Mouse (Mus musculus) mouse embryonic stem cell (cell line): ENCODE data around the gene Slc13a3.
"Not testable (repeated sequence)": the region's sequence is repeated elsewhere in the genome, so short reads cannot be mapped to it uniquely, and the experiment has no call there.

ENCODE experiments used
- in situ Hi-C, 2 experiments: fragments of 300-500 bp; cut with MboI; formaldehyde crosslinking; loops; 1 replicate in 1 of 2; 3 replicates in 1 of 2; pipeline ENCODE4 v1.14.3; 2019 to 2020; ENCODE audit warnings: low sequenced_read_pairs in 2 of 2, low pct_unique_long_range_greater_than_20kb in 1 of 2, mixed read lengths in 1 of 2; ENCODE audit not compliant: unreplicated experiment in 1 of 2

The Slc13a3 gene

DNA sequence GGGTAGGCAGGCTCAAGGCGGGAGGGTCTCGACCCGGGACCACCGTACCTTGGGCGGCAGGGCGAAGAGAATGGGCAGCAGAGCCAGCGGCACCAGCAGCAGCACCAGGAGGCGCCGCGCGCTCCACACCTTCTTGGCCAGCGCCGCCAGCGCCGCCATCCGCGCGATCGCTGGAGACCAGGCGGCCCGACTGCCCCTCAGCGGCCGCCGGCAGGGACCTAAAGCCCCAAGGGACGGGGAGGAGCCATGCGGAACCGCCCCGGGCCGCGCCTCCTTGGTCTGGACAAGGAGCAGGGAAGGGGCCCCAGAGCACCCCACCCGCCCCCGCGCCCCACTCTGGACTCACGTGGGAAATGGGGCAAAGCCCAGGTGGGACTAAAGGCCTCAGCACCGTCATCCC lies at the start of gene Slc13a3:
TSS of gene Slc13a3 (minus strand) at position 228 of the 400 bp plus-strand sequence.
- in situ Hi-C loops, result no loop called here

- in situ Hi-C loops, result no loop called here
These were observed 42.2 kb upstream of the Slc13a3 start for GRCm38 (mm10) chr2:165515178-165515728.

DNA sequence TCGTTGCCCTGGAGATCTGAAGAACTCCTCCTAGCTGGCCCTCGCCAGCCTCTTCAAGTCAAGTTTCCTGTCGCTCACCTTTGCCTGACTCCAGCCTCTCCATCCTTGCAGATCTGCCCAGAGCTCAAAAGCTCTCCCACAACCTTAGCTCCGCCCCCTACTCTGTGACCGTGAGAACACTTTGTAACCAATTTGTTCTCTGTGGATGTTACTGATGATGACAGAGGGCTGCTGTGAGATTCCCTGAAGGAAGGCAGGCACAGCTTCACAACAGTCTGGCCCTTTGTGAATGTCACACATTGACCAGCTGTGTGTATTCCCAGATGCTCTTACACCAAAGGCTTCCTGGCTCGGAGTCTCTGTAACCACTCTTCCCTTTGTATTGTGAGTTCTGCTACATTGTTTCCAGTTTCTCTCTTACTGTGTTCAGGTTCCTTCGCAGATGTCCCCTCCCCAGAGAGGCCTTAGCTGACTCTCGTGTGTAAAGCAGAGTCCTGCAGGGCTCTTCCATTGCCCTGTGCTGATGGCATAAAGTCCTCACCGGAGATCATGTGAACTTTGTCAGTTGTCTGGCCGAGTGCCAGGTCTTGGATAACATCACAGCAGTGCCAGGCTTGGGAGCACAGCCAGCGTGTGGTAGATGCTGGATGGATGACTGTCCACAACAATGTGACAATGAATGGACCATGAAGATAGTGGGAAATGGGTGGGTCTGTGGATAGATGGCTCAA lies 40.0 kb upstream of the Slc13a3 start:
- in situ Hi-C loops, result no loop called here

DNA sequence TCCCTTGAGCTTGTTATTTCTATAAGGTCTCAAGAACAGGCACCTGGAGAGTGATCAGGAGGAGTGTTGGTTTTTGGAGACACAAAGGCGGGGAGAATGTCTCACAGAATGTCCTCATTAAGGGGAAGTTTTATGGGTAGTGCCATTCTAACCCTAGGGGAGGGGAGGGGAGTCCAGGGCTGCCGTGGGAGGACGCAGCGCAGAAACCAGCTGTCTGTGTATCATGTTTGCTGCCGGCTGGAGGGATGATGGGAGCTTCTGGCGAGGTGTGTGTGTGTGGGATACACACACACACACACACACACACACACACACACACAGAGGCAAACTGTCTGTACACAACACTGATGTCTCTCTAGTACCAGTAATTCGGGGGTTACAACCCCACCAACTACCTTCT lies 39.4 kb upstream of the Slc13a3 start:
- in situ Hi-C loops, result no loop called here

GRCm38 (mm10) chr2:165511530-165511929 lies 38.5 kb upstream of the Slc13a3 start:
- in situ Hi-C loops, result not testable (repeated sequence)

DNA sequence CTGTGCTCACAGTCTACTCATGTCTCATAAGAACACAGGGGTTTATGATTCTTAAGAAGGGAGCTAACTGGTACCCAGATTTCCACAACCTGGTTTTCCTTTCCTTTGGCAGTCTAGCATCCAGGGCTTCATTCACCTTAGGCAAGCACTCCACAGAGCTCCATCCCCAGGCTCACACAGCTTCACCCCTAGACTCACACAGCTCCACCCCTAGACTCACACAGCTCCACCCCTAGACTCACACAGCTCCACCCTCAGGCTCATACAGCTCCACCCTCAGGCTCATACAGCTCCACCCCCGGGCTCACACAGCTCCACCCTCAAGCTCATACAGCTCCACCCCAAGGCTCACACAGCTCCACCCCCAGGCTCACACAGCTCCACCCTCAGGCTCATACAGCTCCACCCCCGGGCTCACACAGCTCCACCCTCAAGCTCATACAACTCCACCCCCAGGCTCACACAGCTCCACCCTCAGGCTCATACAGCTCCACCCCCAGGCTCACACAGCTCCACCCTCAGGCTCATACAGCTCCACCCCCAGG lies 38.0 kb upstream of the Slc13a3 start:
- in situ Hi-C loops, result not testable (repeated sequence)

DNA sequence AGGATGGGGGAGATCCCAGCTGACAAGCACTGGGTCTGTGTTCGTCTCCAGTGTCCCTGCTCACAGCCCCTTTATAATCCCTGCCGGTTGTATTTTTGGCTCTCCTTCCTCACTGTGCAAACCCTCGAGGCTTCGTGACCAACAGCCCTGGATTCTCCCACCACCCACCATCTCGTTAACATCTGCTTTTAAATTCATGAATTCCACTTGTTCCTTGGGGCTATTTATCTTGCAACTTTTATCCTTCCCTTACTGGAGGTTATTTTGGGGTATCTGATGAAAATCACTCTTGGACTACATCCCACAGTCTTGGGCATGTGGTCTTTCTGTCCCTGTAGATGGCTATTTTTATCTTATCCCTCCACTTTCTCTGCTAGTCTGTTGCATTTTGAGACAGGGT lies 37.4 kb upstream of the Slc13a3 start:
- in situ Hi-C loops, result no loop called here

GRCm38 (mm10) chr2:165509686-165510085 lies 36.7 kb upstream of the Slc13a3 start:
- in situ Hi-C loops, result no loop called here

- in situ Hi-C loops, result no loop called here
These were observed 30.5 kb upstream of the Slc13a3 start, which contains the start of gene Slc2a10 for GRCm38 (mm10) chr2:165503259-165504203. Slc2a10 (plus strand) TSS chr2:165503787.

GRCm38 (mm10) chr2:165498816-165499215 lies 25.8 kb upstream of the Slc13a3 start:
- in situ Hi-C loops, result no loop called here

DNA sequence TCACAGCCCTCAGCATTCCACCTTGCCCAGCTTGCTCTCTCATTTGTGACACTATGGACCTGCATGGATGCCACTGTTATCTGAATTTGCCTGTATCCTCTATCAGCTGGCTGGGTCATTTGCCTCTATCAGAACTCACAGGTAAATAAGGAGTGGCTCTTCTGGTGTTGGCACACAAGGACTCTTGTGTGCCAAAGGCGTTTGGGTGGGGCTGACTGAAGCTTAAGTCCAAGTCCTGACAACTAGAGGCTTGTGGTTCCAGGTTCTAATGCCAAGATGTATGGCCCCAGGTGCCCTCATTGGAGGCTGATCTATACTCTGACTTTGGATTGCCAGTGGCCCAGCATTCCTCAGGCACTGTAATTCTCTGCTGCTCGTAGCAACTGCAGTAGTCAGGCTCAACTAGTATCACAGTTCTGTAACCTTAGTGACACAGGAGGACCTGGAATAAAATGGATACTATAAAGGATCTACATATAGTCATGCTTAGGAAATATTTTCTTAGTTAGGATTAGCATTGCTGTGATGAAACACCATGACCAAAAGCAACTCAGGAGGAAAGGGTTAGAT lies 24.8 kb upstream of the Slc13a3 start:
- in situ Hi-C loops, result no loop called here

GRCm38 (mm10) chr2:165496251-165496650 lies 23.2 kb upstream of the Slc13a3 start:
- in situ Hi-C loops, result no loop called here

GRCm38 (mm10) chr2:165494495-165494894 lies 21.5 kb upstream of the Slc13a3 start:
- in situ Hi-C loops, result no loop called here

DNA sequence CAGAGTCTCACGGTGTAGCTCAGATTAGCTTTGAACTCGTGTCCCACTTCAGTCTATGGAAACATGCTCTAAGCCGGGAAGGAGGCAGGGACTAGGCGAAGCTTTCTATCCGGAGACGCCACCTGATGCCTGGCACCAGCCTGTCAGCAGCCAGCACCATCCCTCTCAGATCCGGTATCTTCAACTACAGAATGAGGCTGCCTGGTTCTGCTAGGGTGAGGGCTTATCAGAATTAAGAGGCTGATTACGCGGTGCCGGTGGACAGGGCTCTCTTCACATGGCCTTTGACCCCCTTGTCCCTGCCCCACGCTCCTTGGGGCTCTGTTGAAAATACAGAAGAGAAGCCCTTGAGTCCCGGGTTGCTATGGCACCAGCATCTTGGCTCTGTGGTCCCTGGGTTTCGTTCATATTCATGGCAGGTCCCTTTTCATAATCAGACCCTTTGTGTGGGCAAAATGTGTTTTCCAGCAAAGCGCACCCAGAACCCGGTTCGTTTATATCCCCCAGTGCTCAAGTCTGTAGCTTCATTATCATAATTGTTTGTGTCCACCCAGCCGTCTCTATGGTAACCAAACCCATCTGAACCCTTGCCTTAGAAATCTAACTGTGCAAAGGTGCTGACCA lies 20.7 kb upstream of the Slc13a3 start:
- in situ Hi-C loops, result no loop called here

DNA sequence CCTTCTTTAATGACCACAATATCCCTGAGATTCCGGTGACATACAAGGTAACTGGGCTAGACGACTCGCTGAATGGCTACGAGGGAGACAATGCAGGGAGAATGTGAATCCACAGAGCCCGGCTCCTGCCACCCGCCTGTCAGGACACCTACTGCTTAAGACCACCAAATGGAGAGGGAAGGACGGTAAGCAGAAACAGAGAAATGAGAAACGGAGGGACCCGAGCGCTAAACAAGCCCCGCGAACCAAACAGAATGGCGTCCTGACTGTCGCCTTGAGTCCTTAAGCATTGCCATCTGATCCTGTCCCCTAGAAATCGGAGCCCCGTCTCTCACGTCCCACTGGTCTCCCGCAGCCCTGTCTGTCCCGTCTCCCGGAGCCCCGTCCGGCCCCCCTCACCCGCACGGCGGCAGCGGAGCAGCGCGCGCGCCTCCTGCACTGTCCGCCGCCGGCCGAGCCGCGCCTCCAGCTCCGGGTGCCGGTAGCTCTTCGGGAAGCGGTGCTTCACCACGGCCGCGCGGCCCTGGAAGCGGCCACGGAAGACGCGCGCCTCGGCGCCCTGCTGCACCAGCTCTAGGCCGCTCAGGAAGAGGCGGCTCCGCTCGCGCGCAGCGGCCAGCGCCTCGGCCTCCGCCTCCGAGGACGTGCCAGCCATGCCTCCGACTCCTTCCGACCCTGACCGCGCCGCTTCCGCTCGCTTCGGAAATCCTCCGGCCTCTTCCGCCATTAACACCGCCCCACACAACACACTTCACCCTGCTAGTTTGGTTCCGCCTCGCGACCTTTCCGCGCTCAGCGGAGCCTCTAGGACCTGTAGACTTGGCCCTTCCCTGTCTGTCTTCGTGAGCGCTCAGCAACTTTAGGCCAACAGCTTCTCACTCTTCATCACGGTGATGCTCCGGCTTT lies 19.9 kb upstream of the Slc13a3 start, which contains the start of gene Trp53rka:
TSS of gene Trp53rka (minus strand) at position 677 of the 906 bp plus-strand sequence.
- in situ Hi-C loops, result no loop called here

DNA sequence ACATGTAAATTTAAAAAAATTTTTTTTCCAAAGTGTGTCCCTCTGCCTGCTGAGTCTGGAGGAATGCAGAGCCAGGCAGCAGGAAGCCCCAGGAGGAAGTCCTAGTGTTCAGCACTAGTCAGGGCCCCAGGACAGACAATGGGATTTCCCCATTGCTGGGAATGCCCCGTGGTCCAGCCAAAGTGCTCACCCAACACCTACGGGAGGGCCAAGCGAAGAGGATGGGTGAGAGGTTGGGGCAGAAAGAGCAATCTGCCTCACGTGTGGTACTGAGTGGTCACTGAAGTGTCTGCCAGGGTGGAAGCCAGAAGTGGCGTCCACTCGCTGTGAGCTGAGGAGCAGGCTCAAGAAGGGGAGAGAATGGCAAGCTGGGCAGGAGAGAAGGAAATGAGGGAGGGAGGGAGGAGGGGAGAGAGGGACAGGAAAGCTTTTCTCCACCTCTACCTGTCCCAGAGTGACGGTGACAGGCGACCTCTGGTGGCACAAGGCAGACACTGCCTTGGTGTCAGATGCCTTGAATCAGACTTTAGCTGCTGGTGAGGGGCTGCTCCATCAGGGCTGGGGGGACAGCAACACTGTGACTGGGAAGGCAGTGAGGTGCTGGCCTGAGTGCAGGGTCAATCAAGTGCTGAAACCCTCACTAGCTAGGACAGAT lies 14.0 kb upstream of the Slc13a3 start:
- in situ Hi-C loops, result no loop called here

DNA sequence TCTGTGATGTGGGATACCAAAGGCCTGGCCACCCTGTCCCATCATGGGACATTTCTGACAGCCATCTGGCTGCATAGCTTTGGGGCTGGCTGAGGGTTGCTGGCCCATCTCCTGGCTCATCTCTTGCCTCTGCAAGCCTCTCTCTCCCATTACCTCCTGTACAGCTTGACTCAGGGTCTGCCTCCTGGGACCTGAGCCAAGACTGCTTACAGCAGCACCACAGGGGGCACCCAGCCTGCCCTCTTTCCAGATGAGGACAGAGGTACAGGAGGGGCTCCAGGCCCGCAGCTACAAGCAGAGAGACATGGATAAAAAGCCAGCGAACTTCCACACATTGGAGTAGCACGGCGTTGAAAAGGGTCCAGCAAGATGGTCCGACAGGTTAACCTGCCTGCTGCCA lies 13.4 kb upstream of the Slc13a3 start:
- in situ Hi-C loops, result no loop called here
